Mouse (Mus musculus) CH12.LX (cell line): ENCODE data around the gene Nrros.
A peak's percentile ranks its signal among the peaks of the same experiment; 100 is the strongest.

Source experiments
- CHD2 ChIP-seq: IDR thresholded peaks from 2 replicates; pipeline ENCODE4 v1.6.1; 2011; ENCODE audit warnings: low read length, improper control_type of control experiment
- CTCF ChIP-seq, 2 experiments: IDR thresholded peaks in 1 of 2; conservative IDR thresholded peaks in 1 of 2; 2 replicates each; pipeline ENCODE4 v1.5.1; 2011 to 2012; ENCODE audit warnings: low read depth in 2 of 2, low read length in 2 of 2, improper control_type of control experiment in 1 of 2, inconsistent platforms in 1 of 2, mild to moderate bottlenecking in 1 of 2, moderate library complexity in 1 of 2
- EP300 ChIP-seq: IDR thresholded peaks from 2 replicates; pipeline ENCODE4 v1.6.1; 2011; ENCODE audit warnings: low read length, improper control_type of control experiment
- KAT2A ChIP-seq: IDR thresholded peaks from 2 replicates; pipeline ENCODE4 v1.6.1; 2012; ENCODE audit warnings: low read length, improper control_type of control experiment, inconsistent platforms; ENCODE audit not compliant: insufficient replicate concordance
- MAZ ChIP-seq: IDR thresholded peaks from 2 replicates; pipeline ENCODE4 v1.6.1; 2012; ENCODE audit warnings: low read depth, mild to moderate bottlenecking, inconsistent platforms, low read length, improper control_type of control experiment, moderate library complexity
- PAX5 ChIP-seq: IDR thresholded peaks from 2 replicates; pipeline ENCODE4 v1.6.1; 2012; ENCODE audit warnings: low read length, inconsistent platforms, mixed read lengths
- POLR2A ChIP-seq: IDR thresholded peaks from 2 replicates; pipeline ENCODE4 v1.6.1; 2011; ENCODE audit warnings: low read depth, mild to moderate bottlenecking, improper control_type of control experiment, low read length

GRCm38 (mm10) chr16:32147589-32148207, 17.7 kb downstream of the Nrros start:
- TF ChIP-seq PAX5 (no peak), MAZ (no peak), KAT2A (0 out of 2 replicates have a peak, but pooled peaks have one; percentile 69), CHD2 (peak; percentile 67), POLR2A (no peak; the same call in 1 of the 2 replicates), EP300 (peak; percentile 70), CTCF (conservative IDR thresholded peaks at IDR 0.05 in 1 of 2, IDR thresholded peaks at IDR 0.05 in 1 of 2; ENCODE audit: low read depth in 2 of 2, low read length in 2 of 2) (peak in 1 of 2 experiments; percentile 27; a peak in 2 of 4 replicates)
